Mouse (Mus musculus) kidney, adult 2 months (tissue): Measurements from ENCODE around the gene Dars2. TPM values are rescaled to one million over a fixed set of nuclear protein-coding genes. Genes with fewer than 3 reads are reported as not detected.

Source experiments
- DNase-seq: peaks from one replicate; pipeline ENCODE4 v3.0.0; 2021
- H3K27ac ChIP-seq: fragments of 200-500 bp; 2 replicates; pipeline ENCODE4 v1.5.1; 2012; ENCODE audit warnings: low read depth, low read length, control low read depth, inconsistent platforms; ENCODE audit not compliant: insufficient read depth
- H3K27me3 ChIP-seq: fragments of 200-500 bp; replicated peaks from 2 replicates; pipeline ENCODE4 v1.6.1; 2012; ENCODE audit warnings: mild to moderate bottlenecking, moderate library complexity, low read length, inconsistent platforms; ENCODE audit not compliant: control insufficient read depth, insufficient read depth
- H3K36me3 ChIP-seq: fragments of 200-500 bp; 2 replicates; pipeline ENCODE4 v1.6.1; 2012; ENCODE audit warnings: mild to moderate bottlenecking, moderate library complexity, low read length, inconsistent platforms; ENCODE audit not compliant: control insufficient read depth, insufficient read depth
- H3K4me1 ChIP-seq: fragments of 200-500 bp; 2 replicates; pipeline ENCODE4 v1.6.1; 2011; ENCODE audit warnings: low read length; ENCODE audit not compliant: control insufficient read depth, insufficient read depth
- H3K4me3 ChIP-seq: fragments of 200-500 bp; 2 replicates; pipeline ENCODE4 v1.5.1; 2011; ENCODE audit warnings: mild to moderate bottlenecking, low read depth, low read length, control low read depth; ENCODE audit not compliant: insufficient read depth
- CTCF ChIP-seq: fragments of 200-500 bp; conservative IDR thresholded peaks from 2 replicates; pipeline ENCODE4 v1.5.1; 2011; ENCODE audit warnings: low read depth, mild to moderate bottlenecking, control low read depth, low read length, moderate library complexity, mixed read lengths; ENCODE audit not compliant: insufficient read depth, insufficient read length
- POLR2A ChIP-seq: fragments of 200-500 bp; IDR thresholded peaks from one replicate; pipeline ENCODE4 v1.6.1; 2011; ENCODE audit warnings: low read depth, low read length, control low read depth
- WGBS: fragments of 180-500 bp; shearing (Covaris S2); methylation state at CpG from one replicate; pipeline ENCODE4 v1.1.7; 2018; 5-methylcytosine and 5-hydroxymethylcytosine counted together
- polyA plus RNA-seq: library from polyadenylated mRNA; depleted of rRNA; stranded (reverse); fragments of >200 nt; gene quantifications from 2 replicates; pipeline ENCODE4 v1.2.3, GENCODE M21; 2012

Dars2 gene
- polyA plus RNA-seq, 1 experiment, result 19.1 TPM

GRCm38 (mm10) chr1:161040426-161040770, 30.1 kb downstream of the Dars2 start:
- no peak for DNase-seq
- Histone ChIP-seq H3K27ac (no peak overlapping the region), H3K4me1 (peaks cover 10% of the 10 kb centered on the region), H3K27me3 (no peaks in the 10 kb centered on the region), H3K4me3 (no peak overlapping the region), H3K36me3 (peaks cover 9% of the 10 kb centered on the region)
- 84% methylated on average over 1 of the region's 1 CpGs for WGBS
- TF ChIP-seq CTCF (no peak), POLR2A (no peak)

DNA sequence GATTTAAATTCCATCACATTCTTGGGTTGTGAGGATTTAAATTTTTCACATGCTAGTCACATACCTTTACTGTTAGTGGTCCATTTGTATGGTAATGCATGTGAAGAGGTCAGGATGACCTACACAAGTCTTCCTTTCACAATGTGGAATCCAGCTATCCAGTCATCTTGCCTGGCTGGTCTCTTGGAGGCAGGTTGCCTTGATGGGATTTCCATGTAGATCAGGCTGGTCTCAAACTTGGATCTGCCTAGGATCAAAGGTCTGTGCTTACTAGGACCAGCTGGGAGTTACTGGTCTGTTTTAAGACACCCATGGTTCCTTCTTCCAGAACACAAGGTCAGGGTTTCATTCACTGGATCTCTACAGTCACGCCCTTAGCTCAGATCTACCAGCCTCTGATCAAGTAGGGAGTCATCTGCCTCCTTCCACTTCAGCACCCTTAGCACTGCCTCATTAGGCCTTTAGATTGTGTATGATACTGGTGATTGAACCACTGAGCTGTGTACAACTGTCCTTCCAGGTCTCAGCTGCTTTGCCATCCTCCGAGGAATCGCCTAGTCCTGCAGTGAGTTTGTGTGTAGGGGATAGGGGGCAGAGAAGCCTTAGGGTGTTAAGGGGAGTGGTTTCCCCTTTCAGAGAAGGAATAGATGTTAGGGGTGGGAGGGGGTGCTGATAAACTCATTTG, 30.6 kb downstream of the Dars2 start:
- peak; percentile 18 for DNase-seq
- no peaks in the 10 kb centered on the region for H3K27me3 ChIP-seq
- H3K36me3 ChIP-seq, result peaks cover 9% of the 10 kb centered on the region
- peaks cover 10% of the 10 kb centered on the region for H3K4me1 ChIP-seq
- no peak overlapping the region for H3K27ac ChIP-seq
- 60% methylated on average over 3 of the region's 3 CpGs for WGBS
- TF ChIP-seq CTCF, result no peak
- TF ChIP-seq POLR2A, result no peak
- no peak overlapping the region for H3K4me3 ChIP-seq

- Histone ChIP-seq H3K36me3 (peaks cover 9% of the 10 kb centered on the region), H3K27ac (no peak overlapping the region), H3K4me3 (no peak overlapping the region), H3K4me1 (peaks cover 10% of the 10 kb centered on the region), H3K27me3 (no peaks in the 10 kb centered on the region)
- 45% methylated on average over 3 of the region's 3 CpGs for WGBS
- TF ChIP-seq POLR2A, result no peak
- no peak for TF ChIP-seq CTCF
- DNase-seq, result no peak
These were observed 31.3 kb downstream of the Dars2 start for GRCm38 (mm10) chr1:161038968-161039721.

GRCm38 (mm10) chr1:161038004-161038403, 32.5 kb downstream of the Dars2 start:
- H3K4me3 ChIP-seq, result no peak overlapping the region
- TF ChIP-seq POLR2A, result no peak
- no peak for TF ChIP-seq CTCF
- peaks cover 10% of the 10 kb centered on the region for H3K4me1 ChIP-seq
- H3K27me3 ChIP-seq, result no peaks in the 10 kb centered on the region
- peaks cover 9% of the 10 kb centered on the region for H3K36me3 ChIP-seq
- no peak for DNase-seq
- WGBS, result 38% methylated on average over 3 of the region's 3 CpGs
- H3K27ac ChIP-seq, result no peak overlapping the region

GRCm38 (mm10) chr1:161037599-161037998, 32.9 kb downstream of the Dars2 start:
- Histone ChIP-seq H3K4me3 (no peak overlapping the region), H3K36me3 (peaks cover 9% of the 10 kb centered on the region), H3K4me1 (peaks cover 10% of the 10 kb centered on the region), H3K27me3 (no peaks in the 10 kb centered on the region), H3K27ac (no peak overlapping the region)
- TF ChIP-seq POLR2A (no peak), CTCF (no peak)
- 34% methylated on average over 3 of the region's 3 CpGs for WGBS
- DNase-seq, result no peak

- TF ChIP-seq CTCF (no peak), POLR2A (no peak)
- Histone ChIP-seq H3K4me3 (no peak overlapping the region), H3K27me3 (no peaks in the 10 kb centered on the region), H3K36me3 (peaks cover 9% of the 10 kb centered on the region), H3K27ac (no peak overlapping the region), H3K4me1 (peaks cover 10% of the 10 kb centered on the region)
- 4% methylated on average over 1 of the region's 1 CpGs for WGBS
- no peak for DNase-seq
These were observed 33.4 kb downstream of the Dars2 start for GRCm38 (mm10) chr1:161037026-161037425.

- Histone ChIP-seq H3K27me3 (no peaks in the 10 kb centered on the region), H3K36me3 (peaks cover 9% of the 10 kb centered on the region), H3K27ac (0 out of 2 replicates have a peak overlapping the region, but pooled peaks have one; percentile 83), H3K4me3 (peak overlapping the region; percentile 93), H3K4me1 (peaks cover 10% of the 10 kb centered on the region)
- DNase-seq, result peak; percentile 15
- 6% methylated on average over 5 of the region's 5 CpGs for WGBS
- no peak for TF ChIP-seq CTCF
- no peak for TF ChIP-seq POLR2A
These were observed 34.0 kb downstream of the Dars2 start for GRCm38 (mm10) chr1:161036411-161036841.
